Mouse (Mus musculus): ENCODE data around the gene Polr3g. TPM values are rescaled to one million over a fixed set of nuclear protein-coding genes. Genes with fewer than 3 reads are reported as not detected.

Gene Polr3g
- polyA plus RNA-seq, 1 experiment from 2014 or later = 48.2 TPM

Other genes starting within 250 kb of the Polr3g start
- gene Adgrv1, start 77.9 kb downstream of the Polr3g start, polyA plus RNA-seq (2015; fragmentation: Nextera tagmentation; extraction: Ambion mirVana) = 0.50 and 0.58 TPM in 2 replicates
- 32.5 and 32.6 TPM in 2 replicates for gene Lysmd3, start 53.4 kb downstream of the Polr3g start, polyA plus RNA-seq (2015; fragmentation: Nextera tagmentation; extraction: Ambion mirVana)
- 13.6 and 13.7 TPM in 2 replicates for gene Mblac2, start 328 bp upstream of the Polr3g start, polyA plus RNA-seq (2015; fragmentation: Nextera tagmentation; extraction: Ambion mirVana)
- 199 and 207 TPM in 2 replicates for gene Cetn3, start 72.1 kb upstream of the Polr3g start, polyA plus RNA-seq (2015; fragmentation: Nextera tagmentation; extraction: Ambion mirVana)